Mouse (Mus musculus): ENCODE measurements at regions not wholly inside any gene's neighbourhood (a gene's known extent, or its start where the extent isn't known, plus 50 kb on each side); places are given as distances from the start of the nearest gene placed in this dataset.

GRCm38 (mm10) chr6:94816161-94816560, 116.2 kb upstream of the Lrig1 start:
- DNase-seq (ENCODE audit: low spot score in 2 of 2) = no peak

- DNase-seq (ENCODE audit: low spot score in 2 of 2) = no peak
Observed at GRCm38 (mm10) chr6:94814711-94815110, 114.8 kb upstream of the Lrig1 start.

GRCm38 (mm10) chr6:94813481-94814148, 113.7 kb upstream of the Lrig1 start:
- DNase-seq (ENCODE audit: low spot score in 2 of 2) = no peak

- no peak for DNase-seq (ENCODE audit: low spot score in 2 of 2)
Observed at GRCm38 (mm10) chr6:94811846-94812245, 111.9 kb upstream of the Lrig1 start.

GRCm38 (mm10) chr6:94807216-94807615, 107.3 kb upstream of the Lrig1 start:
- no peak for DNase-seq (ENCODE audit: low spot score in 2 of 2)

GRCm38 (mm10) chr6:94806481-94807160, 106.7 kb upstream of the Lrig1 start:
- DNase-seq (ENCODE audit: low spot score in 2 of 2) = no peak

- DNase-seq (ENCODE audit: low spot score in 2 of 2) = no peak
Observed at GRCm38 (mm10) chr6:94805685-94806084, 105.7 kb upstream of the Lrig1 start.

- DNase-seq (ENCODE audit: low spot score in 2 of 2) = no peak
Observed at GRCm38 (mm10) chr6:94804284-94804815, 104.4 kb upstream of the Lrig1 start.

- DNase-seq (ENCODE audit: low spot score in 2 of 2) = no peak
Observed at GRCm38 (mm10) chr6:94801039-94801438, 101.1 kb upstream of the Lrig1 start.

GRCm38 (mm10) chr6:94798545-94799211, 98.7 kb upstream of the Lrig1 start:
- no peak for DNase-seq (ENCODE audit: low spot score in 2 of 2)

- DNase-seq (ENCODE audit: low spot score in 2 of 2) = no peak
Observed at GRCm38 (mm10) chr6:94795442-94795841, 95.5 kb upstream of the Lrig1 start.

- no peak for DNase-seq (ENCODE audit: low spot score in 2 of 2)
Observed at GRCm38 (mm10) chr6:94793555-94793954, 93.6 kb upstream of the Lrig1 start.

- DNase-seq (ENCODE audit: low spot score in 2 of 2) = no peak
Observed at GRCm38 (mm10) chr6:94792312-94792711, 92.4 kb upstream of the Lrig1 start.

- no peak for DNase-seq (ENCODE audit: low spot score in 2 of 2)
Observed at GRCm38 (mm10) chr6:94789308-94789763, 89.4 kb upstream of the Lrig1 start.

GRCm38 (mm10) chr6:94783471-94783870, 83.5 kb upstream of the Lrig1 start:
- no peak for DNase-seq (ENCODE audit: low spot score in 2 of 2)

- no peak for DNase-seq (ENCODE audit: low spot score in 2 of 2)
Observed at GRCm38 (mm10) chr6:94780621-94781020, 80.7 kb upstream of the Lrig1 start.

- no peak for DNase-seq (ENCODE audit: low spot score in 2 of 2)
Observed at GRCm38 (mm10) chr6:94779854-94780253, 79.9 kb upstream of the Lrig1 start.

GRCm38 (mm10) chr6:94779213-94779612, 79.3 kb upstream of the Lrig1 start:
- no peak for DNase-seq (ENCODE audit: low spot score in 2 of 2)

- DNase-seq (ENCODE audit: low spot score in 2 of 2) = no peak
Observed at GRCm38 (mm10) chr6:94778797-94779196, 78.8 kb upstream of the Lrig1 start.

- DNase-seq (ENCODE audit: low spot score in 2 of 2) = no peak
Observed at GRCm38 (mm10) chr6:94776585-94776984, 76.6 kb upstream of the Lrig1 start.

GRCm38 (mm10) chr6:94774871-94775270, 74.9 kb upstream of the Lrig1 start:
- DNase-seq (ENCODE audit: low spot score in 2 of 2) = no peak

GRCm38 (mm10) chr6:94773604-94774486, 73.9 kb upstream of the Lrig1 start:
- no peak for DNase-seq (ENCODE audit: low spot score in 2 of 2)

Data from frontal cortex, postnatal 14 days (tissue).